Mouse (Mus musculus) lung, postnatal 0 days (tissue): ENCODE measurements around the gene Gm49630. TPM values are rescaled to one million over a fixed set of nuclear protein-coding genes. Genes with fewer than 3 reads are reported as not detected.
"Not testable (repeated sequence)": the region's sequence is repeated elsewhere in the genome, so short reads cannot be mapped to it uniquely, and the experiment has no call there.

Experiments
- ATAC-seq: fragments of 200-750 bp; cut with Nextera tagmentation; 2 replicates; pipeline ENCODE4 v1.8.0; 2017; ENCODE audit warnings: moderate library complexity
- DNase-seq: peaks from one replicate; pipeline ENCODE4 v3.0.0-alpha.2; 2016; ENCODE audit warnings: low spot score
- H3K27ac ChIP-seq: fragments of 300-500 bp; sonication (generic); 2 replicates; pipeline ENCODE4 v1.5.1; 2014; ENCODE audit warnings: antibody characterized with exemption, mild to moderate bottlenecking, low read length, mixed read lengths
- H3K27me3 ChIP-seq: fragments of 300-500 bp; sonication (generic); replicated peaks from 2 replicates; pipeline ENCODE4 v1.6.1; 2014; ENCODE audit warnings: low read length, mixed read lengths; ENCODE audit not compliant: insufficient read depth
- H3K36me3 ChIP-seq: fragments of 300-500 bp; sonication (generic); 2 replicates; pipeline ENCODE4 v1.6.1; 2014; ENCODE audit warnings: low read length, mixed read lengths; ENCODE audit not compliant: insufficient read depth
- H3K4me1 ChIP-seq: fragments of 300-500 bp; sonication (generic); 2 replicates; pipeline ENCODE4 v1.6.1; 2014; ENCODE audit warnings: antibody characterized with exemption, low read depth, low read length, mixed read lengths; ENCODE audit not compliant: insufficient read depth
- H3K4me2 ChIP-seq: fragments of 300-500 bp; sonication (generic); replicated peaks from 2 replicates; pipeline ENCODE4 v1.6.1; 2014; ENCODE audit warnings: low read depth, mild to moderate bottlenecking, low read length, moderate library complexity, mixed read lengths
- H3K4me3 ChIP-seq: fragments of 300-500 bp; sonication (generic); 2 replicates; pipeline ENCODE4 v1.5.1; 2014; ENCODE audit warnings: low read depth, low read length
- H3K9ac ChIP-seq: fragments of 300-500 bp; sonication (generic); replicated peaks from 2 replicates; pipeline ENCODE4 v1.6.1; 2014; ENCODE audit warnings: low read depth, mild to moderate bottlenecking
- H3K9me3 ChIP-seq: fragments of 300-500 bp; sonication (generic); 2 replicates; pipeline ENCODE4 v1.6.1; 2016; ENCODE audit warnings: low read length, mixed read lengths
- CTCF ChIP-seq: IDR thresholded peaks from 2 replicates; pipeline ENCODE4 v1.5.1; 2016; ENCODE audit warnings: antibody characterized with exemption, mild to moderate bottlenecking
- WGBS: fragments of 180-500 bp; shearing (Covaris S2); extraction: QIAGEN DNeasy Blood & Tissue Kit; methylation state at CpG from one replicate; pipeline ENCODE4 v1.1.7; 2014; 5-methylcytosine and 5-hydroxymethylcytosine counted together
- polyA plus RNA-seq: library from polyadenylated mRNA; unstranded; fragments of >200 nt; fragmentation: Nextera tagmentation; extraction: Ambion mirVana; gene quantifications from 2 replicates; pipeline ENCODE4 v1.2.1, GENCODE M21; 2015

Gm49630 gene
- not detected in 2 replicates for polyA plus RNA-seq

DNA sequence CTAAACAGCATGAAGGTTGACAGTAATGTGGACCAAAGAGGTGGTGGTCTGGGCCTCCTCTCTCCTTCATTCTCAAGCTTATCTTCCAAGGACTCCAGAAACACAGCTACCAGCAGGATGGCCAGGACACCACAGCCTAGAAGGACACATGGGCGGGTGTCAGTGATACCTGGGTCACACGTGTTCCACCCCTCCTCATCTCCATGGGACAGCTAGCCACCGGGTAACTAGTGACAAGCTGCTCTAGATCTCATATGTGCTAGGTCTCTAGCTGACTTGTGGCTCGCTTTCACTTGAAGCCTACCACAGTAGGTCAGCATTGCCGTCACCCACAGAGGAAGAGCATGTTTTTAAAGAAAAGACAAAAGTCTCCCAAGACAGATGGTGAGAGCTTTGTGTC is at the start of gene Gm49630:
Gene Gm49630, minus strand, starts transcription at position 101 of the 400 bp plus-strand sequence.
- not testable (repeated sequence) for H3K4me2 ChIP-seq, H3K9ac ChIP-seq, ATAC-seq, H3K4me3 ChIP-seq, H3K4me1 ChIP-seq, H3K9me3 ChIP-seq, H3K27ac ChIP-seq, H3K27me3 ChIP-seq, DNase-seq, H3K36me3 ChIP-seq
- WGBS: no CpG with 5 or more reads among the region's 5 CpGs

DNA sequence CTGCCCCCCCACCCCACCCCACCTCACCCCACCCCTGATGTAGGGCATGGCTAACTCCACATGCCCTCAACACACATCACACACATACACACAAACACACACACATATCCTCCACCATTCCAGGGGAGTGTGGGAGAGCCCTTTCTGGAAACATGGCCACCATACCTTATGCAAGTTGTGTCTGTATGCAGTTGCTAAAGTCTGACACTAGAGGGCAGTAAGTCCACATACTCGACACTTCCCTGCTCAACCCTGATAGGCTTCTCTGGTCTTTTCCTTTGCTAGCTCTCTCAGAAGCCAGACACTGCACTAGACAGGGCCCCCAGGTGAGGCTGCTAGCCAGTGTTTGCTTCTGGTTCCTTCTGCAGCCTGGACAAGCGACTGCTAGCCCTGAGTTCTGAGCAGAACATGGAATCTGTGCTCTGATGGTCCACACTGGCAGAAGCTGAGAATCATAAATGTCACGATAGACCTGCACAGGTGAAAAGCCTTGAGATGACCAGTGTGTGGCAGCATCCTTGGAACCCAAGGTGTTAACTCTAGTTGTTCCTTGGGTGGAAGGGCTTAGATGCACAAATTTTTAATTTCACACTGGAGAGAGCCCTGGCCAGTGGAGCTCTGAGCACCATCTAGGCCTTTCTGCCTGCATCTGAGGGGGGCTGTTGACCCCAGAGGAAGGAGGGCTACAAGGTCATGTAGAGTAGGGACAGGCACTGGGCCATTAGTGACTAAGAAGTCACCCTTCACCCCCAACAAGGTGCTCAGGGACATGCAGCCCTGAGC is 48.6 kb upstream of the Gm49630 start:
- H3K9ac ChIP-seq, H3K27ac ChIP-seq, H3K27me3 ChIP-seq, H3K4me3 ChIP-seq, H3K9me3 ChIP-seq, H3K4me2 ChIP-seq, DNase-seq, H3K4me1 ChIP-seq, H3K36me3 ChIP-seq: not testable (repeated sequence)
- 39% methylated on average over 3 of the region's 3 CpGs for WGBS
- ATAC-seq: peak; percentile 76
- peak; percentile 64 for TF ChIP-seq CTCF

DNA sequence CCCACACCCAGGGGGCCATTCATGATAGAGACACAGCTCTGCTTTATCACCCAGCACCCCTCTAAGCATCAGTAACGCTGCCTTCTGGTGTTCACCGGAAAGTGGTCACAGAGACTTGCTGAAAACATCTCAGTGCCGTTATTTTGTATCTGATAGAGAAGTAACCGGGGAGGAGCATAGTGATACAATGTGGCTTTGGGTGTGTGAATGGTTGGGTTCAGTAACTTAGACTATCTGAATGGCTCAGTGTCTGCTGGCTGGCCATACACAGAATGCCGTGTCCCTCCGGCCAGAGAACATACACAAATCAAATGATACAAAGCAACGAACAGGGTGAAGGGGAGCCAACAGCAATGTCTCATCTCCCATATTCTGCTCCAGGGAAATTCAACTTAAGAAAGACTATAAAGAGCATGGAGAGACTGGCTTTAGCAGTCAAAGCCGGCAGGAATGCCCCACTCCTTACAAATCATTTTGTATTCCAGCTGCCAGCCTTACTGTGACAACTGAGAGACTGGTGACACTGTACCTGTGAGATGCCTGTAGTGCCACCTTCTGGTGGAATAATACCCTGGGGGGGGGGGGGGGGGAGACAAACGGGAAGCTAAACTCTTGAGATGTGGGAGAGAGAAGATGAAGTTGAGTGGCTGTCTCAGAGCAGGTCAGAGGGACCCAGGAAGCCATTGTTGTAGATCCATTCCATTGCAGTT is 43.0 kb upstream of the Gm49630 start:
- not testable (repeated sequence) for H3K36me3 ChIP-seq, H3K4me1 ChIP-seq, H3K9me3 ChIP-seq, H3K27me3 ChIP-seq, H3K4me3 ChIP-seq, ATAC-seq, H3K27ac ChIP-seq, DNase-seq, H3K9ac ChIP-seq, H3K4me2 ChIP-seq
- WGBS: 87% methylated on average over 7 of the region's 9 CpGs

DNA sequence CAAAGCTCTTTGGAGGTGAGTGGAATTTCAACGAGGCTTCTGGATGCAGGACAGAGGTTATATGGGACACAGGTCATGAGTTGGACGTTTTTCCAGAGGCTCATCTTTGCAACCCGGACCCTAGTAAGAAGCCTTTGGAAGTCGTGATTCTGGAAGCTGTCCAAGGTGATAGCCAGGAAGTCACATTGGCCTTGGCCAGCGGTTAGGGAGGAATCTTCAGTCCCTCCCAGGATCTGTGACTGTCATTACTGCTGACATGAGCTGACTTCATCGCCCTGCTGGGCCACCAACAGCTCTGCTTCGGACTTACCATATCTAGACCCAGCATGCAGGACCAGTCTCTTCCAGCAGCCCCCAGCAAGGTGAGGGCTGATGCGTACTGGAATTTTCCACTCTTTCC is 41.6 kb upstream of the Gm49630 start:
- WGBS: 50% methylated on average over 7 of the region's 8 CpGs

DNA sequence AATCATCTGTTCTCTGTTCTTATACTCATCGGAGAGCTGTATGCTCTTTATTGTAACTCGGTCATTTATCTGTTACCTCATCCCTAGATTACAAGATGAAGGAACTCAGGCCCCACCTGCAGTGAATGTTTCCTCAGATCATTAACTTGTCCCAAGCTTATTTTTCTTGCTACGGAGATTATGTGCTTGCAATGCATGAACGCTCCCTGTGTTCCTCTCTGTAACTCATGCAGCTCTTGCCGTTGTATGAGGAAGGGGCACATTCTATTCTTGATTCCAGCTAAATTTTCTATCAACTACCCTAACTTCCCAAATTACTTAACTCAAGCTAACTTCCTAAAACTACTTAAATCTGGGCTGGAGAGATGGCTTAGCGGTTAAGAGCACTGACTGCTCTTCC is 28.0 kb upstream of the Gm49630 start:
- not testable (repeated sequence) for H3K27ac ChIP-seq, H3K36me3 ChIP-seq, H3K4me2 ChIP-seq, ATAC-seq, H3K4me1 ChIP-seq, H3K9ac ChIP-seq, H3K9me3 ChIP-seq, DNase-seq, H3K27me3 ChIP-seq, H3K4me3 ChIP-seq
- 74% methylated on average over 6 of the region's 6 CpGs for WGBS

More for the DNA sequence above, 41.6 kb upstream of the Gm49630 start:
- not testable (repeated sequence) for H3K4me3 ChIP-seq, DNase-seq, H3K9me3 ChIP-seq, H3K4me2 ChIP-seq, H3K27me3 ChIP-seq, H3K4me1 ChIP-seq, H3K36me3 ChIP-seq, H3K9ac ChIP-seq, H3K27ac ChIP-seq, ATAC-seq

DNA sequence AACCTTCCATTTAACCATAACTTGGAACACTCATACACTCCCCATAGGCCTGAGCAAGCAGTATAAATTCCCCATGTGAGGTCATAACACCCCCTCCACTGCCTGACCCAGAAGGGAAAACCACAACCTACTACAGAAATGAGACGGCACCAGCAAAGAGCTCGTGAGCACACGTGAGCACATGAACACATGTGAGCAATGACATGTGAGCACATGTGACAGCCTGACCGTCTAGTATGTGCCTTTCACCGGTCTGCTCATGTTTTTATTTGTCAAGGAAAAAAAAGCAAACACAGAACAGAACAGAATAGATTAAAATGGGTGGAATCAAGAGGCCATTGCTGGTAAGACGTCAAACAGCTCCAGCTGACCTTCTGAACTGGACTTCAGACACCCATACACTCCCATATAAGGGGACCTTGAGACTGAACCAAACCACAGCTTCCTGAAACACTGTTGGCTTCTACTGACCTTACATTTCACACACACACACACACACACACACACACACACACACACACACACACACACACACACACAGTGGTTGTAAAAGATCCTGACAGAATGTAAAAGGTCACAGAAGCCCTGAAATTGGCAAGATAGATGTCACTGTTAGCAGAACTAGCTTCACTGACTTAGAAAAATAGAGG is 26.5 kb upstream of the Gm49630 start:
- H3K27ac ChIP-seq, H3K9ac ChIP-seq, H3K4me3 ChIP-seq, DNase-seq, H3K27me3 ChIP-seq, H3K9me3 ChIP-seq, H3K4me1 ChIP-seq, H3K4me2 ChIP-seq, H3K36me3 ChIP-seq, ATAC-seq: not testable (repeated sequence)
- WGBS: 65% methylated on average over 6 of the region's 6 CpGs

DNA sequence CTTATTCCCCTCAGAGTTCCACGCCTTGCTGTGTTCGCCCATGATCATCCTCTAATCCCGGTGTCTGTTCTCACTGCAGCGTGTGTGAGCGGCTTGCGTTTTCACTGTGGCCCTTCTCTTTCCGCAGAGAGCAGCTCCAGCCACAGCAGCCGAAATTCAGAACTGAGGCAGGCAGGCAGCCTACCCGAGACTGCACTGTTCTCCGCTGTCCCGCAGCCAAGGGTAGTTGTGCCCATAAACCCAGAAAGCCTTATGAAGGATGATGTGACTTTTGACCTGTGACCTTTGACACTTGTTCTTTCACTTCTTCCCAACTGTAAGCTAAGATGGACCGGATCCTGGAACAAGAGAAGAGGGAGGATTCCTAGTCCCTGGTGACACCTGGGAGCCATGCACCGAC is 25.3 kb upstream of the Gm49630 start:
- WGBS: 75% methylated on average over 10 of the region's 13 CpGs
- not testable (repeated sequence) for ATAC-seq, H3K9ac ChIP-seq, H3K9me3 ChIP-seq, H3K4me1 ChIP-seq, H3K36me3 ChIP-seq, H3K27me3 ChIP-seq, H3K4me2 ChIP-seq, DNase-seq, H3K4me3 ChIP-seq, H3K27ac ChIP-seq

DNA sequence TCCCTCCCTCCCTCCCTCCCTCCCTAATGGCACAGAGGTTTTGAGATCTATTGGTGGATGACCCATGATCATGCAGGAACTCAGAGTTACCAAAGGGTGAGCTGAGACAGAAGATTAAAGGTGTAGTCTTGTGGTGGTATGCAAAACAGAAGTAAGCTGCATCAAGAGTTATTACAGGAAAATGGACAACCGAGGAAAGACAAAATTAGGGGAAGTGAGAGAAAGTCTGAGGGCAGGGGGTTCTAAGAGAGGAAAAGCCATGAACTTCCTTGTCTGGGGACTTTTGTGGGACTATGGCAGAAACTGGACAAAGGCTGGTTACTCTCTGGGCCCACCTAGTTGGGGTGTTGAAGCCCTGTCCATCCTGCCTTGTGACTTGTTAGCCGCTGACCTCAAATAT is 24.5 kb upstream of the Gm49630 start:
- H3K36me3 ChIP-seq, H3K4me3 ChIP-seq, H3K27me3 ChIP-seq, H3K9ac ChIP-seq, DNase-seq, ATAC-seq, H3K4me2 ChIP-seq, H3K9me3 ChIP-seq, H3K27ac ChIP-seq, H3K4me1 ChIP-seq: not testable (repeated sequence)
- no CpG with 5 or more reads among the region's 2 CpGs for WGBS

DNA sequence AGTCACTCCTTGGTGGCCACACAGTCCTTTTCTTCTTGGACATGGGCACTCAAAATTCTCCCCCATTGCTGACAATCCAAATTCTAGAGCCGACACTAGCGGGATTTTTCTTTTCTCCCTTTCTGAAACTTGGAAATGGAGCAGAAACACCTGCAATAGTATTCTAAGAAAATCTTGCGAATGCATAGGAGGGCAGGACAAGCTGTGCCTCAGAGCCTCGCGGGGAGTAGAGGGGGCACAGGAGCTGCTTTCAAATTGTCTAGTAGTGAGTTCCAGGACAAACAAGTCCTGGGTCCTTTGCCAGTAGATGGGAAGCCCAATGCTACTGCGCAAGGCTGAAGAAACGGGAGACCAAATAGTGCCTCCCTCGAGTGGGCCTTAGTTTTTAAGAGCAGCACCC is 23.9 kb upstream of the Gm49630 start:
- WGBS: 92% methylated on average over 6 of the region's 8 CpGs
- not testable (repeated sequence) for H3K27me3 ChIP-seq, H3K36me3 ChIP-seq, H3K9me3 ChIP-seq, H3K9ac ChIP-seq, H3K4me1 ChIP-seq, ATAC-seq, H3K27ac ChIP-seq, DNase-seq, H3K4me2 ChIP-seq, H3K4me3 ChIP-seq
